Comparison of ENCODE assay signal across 9 mouse cellular contexts in genomic region chr2:132113962-132114759, GRCm38 (mm10). TPM values are rescaled to one million over a fixed set of nuclear protein-coding genes. Genes with fewer than 3 reads are reported as not detected.
DNase-seq lines count a peak whose midpoint lies in the region; ATAC-seq and TF ChIP-seq lines count a peak whose summit lies in the region.
"Had no signal": no experiment of that assay in that cellular context is flagged by ENCODE, and none has a peak within 500 bp of the region (broad histone marks: within the 10 kb centered on the region; RNA-seq: fewer than 3 reads in every experiment).

No protein-coding gene starts in this region.

- peak overlapping the region; percentile 20; the same call in 1 of the 2 replicates for H3K4me3 ChIP-seq in liver, adult 2 months (ENCODE audit: insufficient read depth, low read depth, low read length)
- H3K4me3 ChIP-seq in liver, embryonic 11.5 days (ENCODE audit: low read depth, low read length), result no peak overlapping the region
- H3K4me3 ChIP-seq in forebrain, embryonic 11.5 days (ENCODE audit: low read depth, low read length), result no peak overlapping the region
- H3K4me3 ChIP-seq: midbrain, embryonic 12.5 days had no signal

- no peak overlapping the region for H3K9ac ChIP-seq in liver, adult 2 months (ENCODE audit: low read depth, low read length)
- no peak overlapping the region for H3K9ac ChIP-seq in liver, embryonic 11.5 days (ENCODE audit: low read depth, low read length)
- H3K9ac ChIP-seq in forebrain, embryonic 11.5 days (ENCODE audit: low read length), result no peak overlapping the region
- H3K9ac ChIP-seq: midbrain, embryonic 12.5 days had no signal

- peak; percentile 7; the same call in 1 of the 2 replicates for TF ChIP-seq CTCF in liver, adult 2 months (IDR thresholded peaks at IDR 0.05; ENCODE audit: low read depth, low read length)

- H3K9me3 ChIP-seq in liver, embryonic 11.5 days (ENCODE audit: control insufficient read depth, low read length), result no peaks in the 10 kb centered on the region
- no peaks in the 10 kb centered on the region for H3K9me3 ChIP-seq in forebrain, embryonic 11.5 days (ENCODE audit: control insufficient read depth, low read length)
- H3K9me3 ChIP-seq: midbrain, embryonic 12.5 days had no signal

- no peak for TF ChIP-seq POLR2A in liver, adult 2 months (IDR thresholded peaks at IDR 0.05; ENCODE audit: extremely low read depth, insufficient read depth, low read length)

- WGBS in liver, adult 2 months, result 57% methylated on average over 11 of the region's 11 CpGs
- WGBS in liver, embryonic 11.5 days, result 63% methylated on average over 11 of the region's 11 CpGs
- WGBS in forebrain, embryonic 11.5 days, result 53% methylated on average over 11 of the region's 11 CpGs

- no peak for DNase-seq in liver, adult 2 months (ENCODE audit: extremely low read depth, low read depth, low spot score)
- no peak for DNase-seq in liver, embryonic 11.5 days (ENCODE audit: low spot score)
- peak; percentile 33 for DNase-seq in Muller cell, postnatal 12 days (ENCODE audit: inconsistent ontology term)
- peak; percentile 80 for DNase-seq in embryo, embryonic 11 days
- no peak for DNase-seq in frontal cortex, postnatal 36 days (ENCODE audit: low spot score in 2 of 2)
- no peak for DNase-seq in right cerebral cortex, postnatal 14 days
- no peak for DNase-seq in forebrain, embryonic 11.5 days (ENCODE audit: low spot score)

- H3K27ac ChIP-seq in liver, adult 2 months (replicated peaks; ENCODE audit: insufficient read depth, low read depth, low read length), result peak overlapping the region; percentile 7; the same call in 1 of the 2 replicates
- H3K27ac ChIP-seq in liver, embryonic 11.5 days (ENCODE audit: low read depth, low read length), result no peak overlapping the region
- H3K27ac ChIP-seq in forebrain, embryonic 11.5 days (ENCODE audit: low read depth, low read length), result no peak overlapping the region
- H3K27ac ChIP-seq: midbrain, embryonic 12.5 days had no signal

- no peak for ATAC-seq in liver, embryonic 11.5 days (replicated peaks; ENCODE audit: low FRiP score)
- ATAC-seq in monocyte, adult 5-6 weeks (replicated peaks; ENCODE audit: insufficient number of reproducible peaks, low FRiP score, low TSS enrichment, poor library complexity, severe bottlenecking), result peak; percentile 42
- ATAC-seq in forebrain, embryonic 11.5 days (replicated peaks; ENCODE audit: low FRiP score), result no peak

- peaks cover 11% of the 10 kb centered on the region for H3K4me1 ChIP-seq in liver, adult 2 months (ENCODE audit: control insufficient read depth, insufficient read depth, low read length)
- no peaks in the 10 kb centered on the region; the same call in 1 of the 2 replicates for H3K4me1 ChIP-seq in liver, embryonic 11.5 days (replicated peaks; ENCODE audit: control insufficient read depth, insufficient read depth, low read length)
- H3K4me1 ChIP-seq in forebrain, embryonic 11.5 days (replicated peaks; ENCODE audit: control insufficient read depth, insufficient read depth, low read length), result no peaks in the 10 kb centered on the region
- H3K4me1 ChIP-seq: midbrain, embryonic 12.5 days had no signal

- no peak overlapping the region for H3K4me2 ChIP-seq in liver, embryonic 11.5 days
- no peak overlapping the region for H3K4me2 ChIP-seq in forebrain, embryonic 11.5 days (ENCODE audit: low read depth, low read length, severe bottlenecking)
- H3K4me2 ChIP-seq: midbrain, embryonic 12.5 days had no signal

- H3K36me3 ChIP-seq in liver, adult 2 months (ENCODE audit: control insufficient read depth, insufficient read depth, low read length), result no peaks in the 10 kb centered on the region
- no peaks in the 10 kb centered on the region for H3K36me3 ChIP-seq in liver, embryonic 11.5 days (ENCODE audit: control insufficient read depth, insufficient read depth, low read length)
- H3K36me3 ChIP-seq in forebrain, embryonic 11.5 days (ENCODE audit: control insufficient read depth, insufficient read depth, low read length), result no peaks in the 10 kb centered on the region
- H3K36me3 ChIP-seq: midbrain, embryonic 12.5 days had no signal

- no peaks in the 10 kb centered on the region for H3K27me3 ChIP-seq in liver, adult 2 months (ENCODE audit: control insufficient read depth, insufficient read depth, low read length)
- H3K27me3 ChIP-seq in liver, embryonic 11.5 days (replicated peaks; ENCODE audit: control insufficient read depth, insufficient read depth, low read length), result no peaks in the 10 kb centered on the region
- no peaks in the 10 kb centered on the region for H3K27me3 ChIP-seq in forebrain, embryonic 11.5 days (ENCODE audit: control insufficient read depth, insufficient read depth, low read length)
- H3K27me3 ChIP-seq: midbrain, embryonic 12.5 days had no signal

- peaks cover 37% of the 10 kb centered on the region for H3K79me2 ChIP-seq in liver, adult 2 months (ENCODE audit: control insufficient read depth, insufficient read depth, low read length)

RNA-seq across cellular contexts. Expression of gene Slc23a2, which starts 30.7 kb away (rescaled TPM):
- 14.8 and 20.5 TPM in 2 replicates for total RNA-seq in liver, adult 2 months (2014; rRNA removed)
- polyA plus RNA-seq in liver, adult 2 months (2012; rRNA removed), result 7.0 and 12.7 TPM in 2 replicates
- polyA plus RNA-seq in liver, embryonic 11.5 days (2014; fragmentation: Nextera tagmentation; extraction: Ambion mirVana), result 7.2 and 7.9 TPM in 2 replicates
- 15.0 to 28.8 TPM (median 17.0 TPM) in 3 replicates for total RNA-seq in monocyte, adult 5-6 weeks (2017)
- 13.5 and 14.2 TPM in 2 replicates for polyA plus RNA-seq in forebrain, embryonic 11.5 days (2014; fragmentation: Nextera tagmentation; extraction: Ambion mirVana)

Comparison
In these comparisons a context has a peak if more than half of its experiments do, and no peak if none do; other contexts are left out.
1. DNase-seq: peak in Muller cell, postnatal 12 days (single experiment) and embryo, embryonic 11 days (single experiment); none in liver, adult 2 months (single experiment), liver, embryonic 11.5 days (single experiment), frontal cortex, postnatal 36 days (0 of 2), right cerebral cortex, postnatal 14 days (single experiment) and forebrain, embryonic 11.5 days (single experiment).